Comparison of ENCODE assay signal across 9 mouse cellular contexts in the genomic region with DNA sequence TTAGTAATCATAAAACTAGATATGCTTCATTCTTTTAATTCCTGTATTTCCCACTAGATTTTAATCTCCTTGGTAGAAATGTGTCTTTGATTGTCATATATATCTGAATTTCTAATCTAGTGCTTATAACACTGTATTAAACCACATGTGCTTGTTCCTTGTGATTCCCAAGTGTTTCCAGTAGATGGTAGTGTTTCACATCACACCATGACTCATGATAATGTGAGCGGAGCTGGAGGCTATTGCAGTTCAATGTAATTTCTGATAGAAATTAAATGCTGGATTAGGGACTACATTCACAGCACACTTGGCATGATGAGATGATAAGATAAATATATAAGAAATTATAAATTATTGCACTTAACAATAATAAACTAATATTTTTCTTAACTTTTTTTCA.
DNase-seq lines count a peak whose midpoint lies in the region; ATAC-seq and TF ChIP-seq lines count a peak whose summit lies in the region.
"Had no signal": no experiment of that assay in that cellular context is flagged by ENCODE, and none has a peak within 500 bp of the region (broad histone marks: within the 10 kb centered on the region; RNA-seq: fewer than 3 reads in every experiment).

No protein-coding gene starts in this region.

- peak; percentile 68 for TF ChIP-seq CTCF in liver, postnatal 0 days (IDR thresholded peaks at IDR 0.05; ENCODE audit: low read depth)

- H3K27ac ChIP-seq in limb, embryonic 11.5 days (replicated peaks; ENCODE audit: low read depth, low read length), result no peak overlapping the region
- no peak overlapping the region for H3K27ac ChIP-seq in limb, embryonic 10.5 days
- no peak overlapping the region for H3K27ac ChIP-seq in forebrain, embryonic 12.5 days
- H3K27ac ChIP-seq in liver, postnatal 0 days (ENCODE audit: low read depth), result no peak overlapping the region

- no peaks in the 10 kb centered on the region for H3K4me1 ChIP-seq in limb, embryonic 11.5 days (ENCODE audit: control insufficient read depth, insufficient read depth, low read length)
- no peaks in the 10 kb centered on the region for H3K4me1 ChIP-seq in limb, embryonic 10.5 days
- H3K4me1 ChIP-seq in forebrain, embryonic 12.5 days, result no peaks in the 10 kb centered on the region
- no peaks in the 10 kb centered on the region for H3K4me1 ChIP-seq in liver, postnatal 0 days (ENCODE audit: insufficient read depth)

- no peaks in the 10 kb centered on the region for H3K9me3 ChIP-seq in limb, embryonic 11.5 days (ENCODE audit: control insufficient read depth, low read length)
- no peaks in the 10 kb centered on the region for H3K9me3 ChIP-seq in limb, embryonic 10.5 days (replicated peaks)
- H3K9me3 ChIP-seq in forebrain, embryonic 12.5 days, result no peaks in the 10 kb centered on the region
- H3K9me3 ChIP-seq in liver, postnatal 0 days (ENCODE audit: low read length), result no peaks in the 10 kb centered on the region
- H3K9me3 ChIP-seq: megakaryocyte, embryonic 14.5 days had no signal

- no peaks in the 10 kb centered on the region for H3K27me3 ChIP-seq in limb, embryonic 11.5 days (ENCODE audit: control insufficient read depth, insufficient read depth, low read length)
- H3K27me3 ChIP-seq in limb, embryonic 10.5 days (ENCODE audit: low read depth, poor library complexity, severe bottlenecking), result no peaks in the 10 kb centered on the region
- no peaks in the 10 kb centered on the region for H3K27me3 ChIP-seq in forebrain, embryonic 12.5 days
- H3K27me3 ChIP-seq in liver, postnatal 0 days (ENCODE audit: insufficient read depth, low read length), result no peaks in the 10 kb centered on the region
- H3K27me3 ChIP-seq: megakaryocyte, embryonic 14.5 days had no signal

- no peak overlapping the region for H3K4me2 ChIP-seq in limb, embryonic 11.5 days (ENCODE audit: low read depth, severe bottlenecking)
- no peak overlapping the region for H3K4me2 ChIP-seq in forebrain, embryonic 12.5 days
- H3K4me2 ChIP-seq in liver, postnatal 0 days (ENCODE audit: low read depth, low read length), result no peak overlapping the region

- 0 out of 2 replicates have a peak, but pooled peaks have one; percentile 51 for ATAC-seq in limb, embryonic 11.5 days (ENCODE audit: insufficient number of reproducible peaks, low FRiP score, low TSS enrichment, low read depth)
- peak; percentile 82 for ATAC-seq in forebrain, embryonic 12.5 days (ENCODE audit: low FRiP score)
- peak; percentile 50; the same call in 1 of the 2 replicates for ATAC-seq in liver, postnatal 0 days

- H3K4me3 ChIP-seq in limb, embryonic 11.5 days (ENCODE audit: low read depth, low read length), result no peak overlapping the region
- H3K4me3 ChIP-seq in limb, embryonic 10.5 days, result no peak overlapping the region
- H3K4me3 ChIP-seq in forebrain, embryonic 12.5 days (replicated peaks), result no peak overlapping the region
- H3K4me3 ChIP-seq in liver, postnatal 0 days (ENCODE audit: low read depth, low read length), result no peak overlapping the region
- H3K4me3 ChIP-seq: megakaryocyte, embryonic 14.5 days had no signal

- no peak overlapping the region for H3K9ac ChIP-seq in limb, embryonic 11.5 days (ENCODE audit: low read length)
- no peak overlapping the region for H3K9ac ChIP-seq in forebrain, embryonic 12.5 days
- no peak overlapping the region for H3K9ac ChIP-seq in liver, postnatal 0 days (replicated peaks)

- no peaks in the 10 kb centered on the region for H3K36me3 ChIP-seq in limb, embryonic 11.5 days (ENCODE audit: control insufficient read depth, insufficient read depth, low read length)
- H3K36me3 ChIP-seq in limb, embryonic 10.5 days, result peaks cover 7% of the 10 kb centered on the region; the same call in 1 of the 2 replicates
- peaks cover 5% of the 10 kb centered on the region for H3K36me3 ChIP-seq in forebrain, embryonic 12.5 days (replicated peaks)
- H3K36me3 ChIP-seq in liver, postnatal 0 days (replicated peaks; ENCODE audit: insufficient read depth, low read length), result 0 out of 2 replicates have a peak, but pooled peaks cover 11% of the 10 kb centered on the region

- DNase-seq in limb, embryonic 11.5 days (ENCODE audit: low spot score), result no peak
- DNase-seq in limb, embryonic 10.5 days (ENCODE audit: low spot score), result no peak
- peak; percentile 56 for DNase-seq in R1 (ENCODE audit: low read depth, low spot score)
- no peak for DNase-seq in liver, postnatal 0 days
- DNase-seq in urinary bladder, adult 18-20 months (ENCODE audit: low spot score in 2 of 2), result no peak
- no peak for DNase-seq in urinary bladder, postnatal 4 days (ENCODE audit: low spot score in 2 of 2)
- no peak for DNase-seq in heart, adult 9 months (ENCODE audit: low spot score in 2 of 2)

- 45% methylated on average over 1 of the region's 1 CpGs for WGBS in limb, embryonic 11.5 days
- 71% methylated on average over 1 of the region's 1 CpGs for WGBS in limb, embryonic 10.5 days
- WGBS in forebrain, embryonic 12.5 days, result 50% methylated on average over 1 of the region's 1 CpGs
- WGBS in liver, postnatal 0 days (ENCODE audit: insufficient replicate concordance), result 68% methylated on average over 1 of the region's 1 CpGs

- TF ChIP-seq EP300 in liver, postnatal 0 days (IDR thresholded peaks at IDR 0.05; ENCODE audit: low read depth), result no peak
